Mouse (Mus musculus): ENCODE measurements around the gene Tkfc. TPM values are rescaled to one million over a fixed set of nuclear protein-coding genes. Genes with fewer than 3 reads are reported as not detected.

Gene Tkfc
- total RNA-seq, 2 experiments from 2014 or later, result 3.2 to 4.6 TPM

Other genes with a start within 250 kb of the Tkfc start
- gene Syt7, start 216.6 kb downstream of the Tkfc start, total RNA-seq (2021), result 1 to 10 TPM; 1.5 TPM
- under 1 TPM; 0.17 to 0.18 TPM for gene Lrrc10b, start 148.2 kb downstream of the Tkfc start, total RNA-seq (2021)
- gene Ppp1r32, start 122.7 kb downstream of the Tkfc start, total RNA-seq (2021), result under 1 TPM; 0.82 to 0.85 TPM
- gene Cpsf7, start 80.4 kb downstream of the Tkfc start, total RNA-seq (2021), result 10 to 100 TPM; 15.4 to 19.8 TPM
- 10 to 100 TPM; 45.0 to 47.5 TPM for gene Sdhaf2, start 79.5 kb downstream of the Tkfc start, total RNA-seq (2021)
- 1 to 10 TPM; 3.0 to 3.2 TPM for gene Tmem216, start 49.4 kb downstream of the Tkfc start, total RNA-seq (2021)
- gene Cyb561a3, start 28.5 kb downstream of the Tkfc start, total RNA-seq (2021), result 1 to 10 TPM; 5.5 to 6.6 TPM
- 1 to 10 TPM in 1 of 2 experiments, under 1 TPM in 1; 0.87 to 1.0 TPM for gene Tmem138, start 28.3 kb downstream of the Tkfc start, total RNA-seq (2021)
- 100 to 1,000 TPM; 127 to 132 TPM for gene Ddb1, start 327 bp downstream of the Tkfc start, total RNA-seq (2021)
- not detected for gene Vwce, start 28.6 kb upstream of the Tkfc start, total RNA-seq (2021)
- gene Pga5, start 72.4 kb upstream of the Tkfc start, total RNA-seq (2021), result not detected
- gene Vps37c, start 83.1 kb upstream of the Tkfc start, total RNA-seq (2021), result 10 to 100 TPM; 21.3 to 28.5 TPM
- gene Cd5, start 133.3 kb upstream of the Tkfc start, total RNA-seq (2021), result not detected
- gene Cd6, start 224.4 kb upstream of the Tkfc start, total RNA-seq (2021), result not detected
- under 1 TPM; 0.23 to 0.55 TPM for gene Slc15a3, start 234.1 kb upstream of the Tkfc start, total RNA-seq (2021)

Measured in gastrocnemius, adult 18-20 months (tissue).